Mouse (Mus musculus): ENCODE data around the gene Kdm6a.

DNA sequence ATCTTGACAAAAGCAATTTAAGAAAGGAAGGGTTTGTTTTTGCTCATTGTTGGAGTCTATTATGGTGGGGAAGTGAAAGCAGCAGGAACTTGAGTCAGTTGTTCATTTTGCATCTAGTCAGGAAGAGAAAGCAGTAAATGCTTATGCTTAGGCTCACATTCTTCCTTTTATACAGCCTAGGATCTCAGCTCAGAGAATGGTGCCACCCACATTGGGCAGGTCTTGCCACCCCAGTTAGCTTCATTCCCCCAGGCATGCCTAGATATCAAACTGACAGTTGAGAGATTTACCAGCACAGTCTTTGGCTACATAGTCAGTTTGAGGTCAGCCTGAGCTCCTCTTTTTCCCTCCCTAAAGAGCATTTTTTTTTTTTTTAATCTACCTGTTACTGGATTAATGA lies 24.8 kb downstream of the Kdm6a start:
- TF ChIP-seq CTCF (IDR thresholded peaks at IDR 0.05; ENCODE audit: low read depth), result no peak
- TF ChIP-seq EP300 (IDR thresholded peaks at IDR 0.05; ENCODE audit: low read depth), result no peak

Data from liver, postnatal 0 days (tissue).